Comparison of ENCODE assay signal across 8 mouse cellular contexts in the genomic region with DNA sequence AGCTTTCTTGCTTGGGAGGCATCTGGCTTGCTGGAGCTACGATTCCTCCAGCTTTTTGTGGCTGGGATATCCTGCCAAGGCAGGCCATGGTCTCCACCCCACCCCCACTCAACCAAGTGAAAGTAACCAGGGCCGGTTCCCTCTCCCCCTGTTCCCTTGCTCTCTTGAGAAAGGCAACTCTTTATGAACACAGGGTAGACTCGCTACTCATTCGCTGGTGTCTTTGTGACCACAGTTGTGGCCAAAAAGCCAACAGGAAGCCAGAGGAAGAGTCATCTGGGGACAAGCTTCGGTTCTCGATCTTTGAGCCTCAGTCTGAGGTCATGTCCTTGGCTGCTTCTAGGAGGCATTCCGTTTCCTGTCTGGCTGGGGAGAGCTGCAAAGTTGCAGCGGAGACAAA. TPM values are rescaled to one million over a fixed set of nuclear protein-coding genes. Genes with fewer than 3 reads are reported as not detected.
DNase-seq lines count a peak whose midpoint lies in the region; ATAC-seq and TF ChIP-seq lines count a peak whose summit lies in the region.

No protein-coding gene starts in this region.

- H3K36me3 ChIP-seq in E14TG2a.4 (ENCODE audit: insufficient read depth, low read length), result no peaks in the 10 kb centered on the region
- H3K36me3 ChIP-seq in liver, postnatal 0 days (replicated peaks; ENCODE audit: insufficient read depth, low read length), result no peaks in the 10 kb centered on the region
- no peaks in the 10 kb centered on the region for H3K36me3 ChIP-seq in stomach, embryonic 14.5 days (ENCODE audit: control insufficient read depth, insufficient read depth, low read length)

- H3K27me3 ChIP-seq in E14TG2a.4 (ENCODE audit: insufficient read depth, low read length), result no peaks in the 10 kb centered on the region
- no peaks in the 10 kb centered on the region for H3K27me3 ChIP-seq in liver, postnatal 0 days (ENCODE audit: insufficient read depth, low read length)
- H3K27me3 ChIP-seq in stomach, embryonic 14.5 days (ENCODE audit: control insufficient read depth, insufficient read depth, low read length), result no peaks in the 10 kb centered on the region

- H3K4me3 ChIP-seq in E14TG2a.4 (replicated peaks; ENCODE audit: low read length), result peak overlapping the region; percentile 51
- H3K4me3 ChIP-seq in liver, postnatal 0 days (ENCODE audit: low read depth, low read length), result no peak overlapping the region
- H3K4me3 ChIP-seq in stomach, embryonic 14.5 days (ENCODE audit: low read depth, low read length), result no peak overlapping the region

- WGBS in liver, postnatal 0 days (ENCODE audit: insufficient replicate concordance), result 17% methylated on average over 8 of the region's 8 CpGs
- WGBS in stomach, embryonic 14.5 days, result 50% methylated on average over 8 of the region's 8 CpGs

- H3K4me1 ChIP-seq in E14TG2a.4 (replicated peaks; ENCODE audit: low read depth, low read length), result peaks cover 75% of the 10 kb centered on the region
- peaks cover 9% of the 10 kb centered on the region; the same call in 1 of the 2 replicates for H3K4me1 ChIP-seq in liver, postnatal 0 days (ENCODE audit: insufficient read depth)
- 0 out of 2 replicates have a peak, but pooled peaks cover 5% of the 10 kb centered on the region for H3K4me1 ChIP-seq in stomach, embryonic 14.5 days (ENCODE audit: control insufficient read depth, insufficient read depth, low read length)

- peak; percentile 22 for TF ChIP-seq EP300 in liver, postnatal 0 days (IDR thresholded peaks at IDR 0.05; ENCODE audit: low read depth)

- ATAC-seq in inflammation-experienced regulatory T-cells, adult 6 months, result peak; percentile 56
- ATAC-seq in liver, postnatal 0 days, result peak; percentile 35; the same call in 1 of the 2 replicates
- no peak for ATAC-seq in stomach, embryonic 14.5 days (ENCODE audit: insufficient number of reproducible peaks, insufficient read depth, low FRiP score, low read depth)

- no peak overlapping the region for H3K9ac ChIP-seq in liver, postnatal 0 days (replicated peaks)
- H3K9ac ChIP-seq in stomach, embryonic 14.5 days (replicated peaks; ENCODE audit: low read depth, low read length), result no peak overlapping the region

- H3K27ac ChIP-seq in liver, postnatal 0 days (ENCODE audit: low read depth), result no peak overlapping the region
- peak overlapping the region; percentile 49; the same call in 1 of the 2 replicates for H3K27ac ChIP-seq in stomach, embryonic 14.5 days (ENCODE audit: low read length)

- H3K4me2 ChIP-seq in liver, postnatal 0 days (ENCODE audit: low read depth, low read length), result peak overlapping the region; percentile 47
- no peak overlapping the region for H3K4me2 ChIP-seq in stomach, embryonic 14.5 days (replicated peaks; ENCODE audit: low read depth, low read length)

- TF ChIP-seq CTCF in E14TG2a.4 (conservative IDR thresholded peaks at IDR 0.05; ENCODE audit: low read length), result no peak
- TF ChIP-seq CTCF in liver, postnatal 0 days (IDR thresholded peaks at IDR 0.05; ENCODE audit: low read depth), result no peak

- H3K9me3 ChIP-seq in E14TG2a.4 (ENCODE audit: low read length), result no peaks in the 10 kb centered on the region
- no peaks in the 10 kb centered on the region for H3K9me3 ChIP-seq in liver, postnatal 0 days (ENCODE audit: low read length)
- no peaks in the 10 kb centered on the region for H3K9me3 ChIP-seq in stomach, embryonic 14.5 days (ENCODE audit: control insufficient read depth, low read depth, low read length)

- DNase-seq in 416B (ENCODE audit: low read depth) (peak; percentile 98), MN1 (ENCODE audit: low spot score) (no peak)
- DNase-seq in fibroblast of lung, adult 2 months (ENCODE audit: low read depth), result peak; percentile 76
- DNase-seq in liver, postnatal 0 days, result peak; percentile 35
- no peak for DNase-seq in layer of hippocampus, adult 9-10 months (ENCODE audit: low spot score)

RNA-seq across cellular contexts. Expression of a gene that starts 34.0 kb away (rescaled TPM):
- polyA plus RNA-seq in inflammation-experienced regulatory T-cells, adult 6 months (2017; shearing (Covaris generic)), result 1 to 10 TPM; 2.0 to 6.4 (median 5.2) TPM
- 1.2 and 1.6 TPM in 2 replicates for polyA plus RNA-seq in liver, postnatal 0 days (2015; fragmentation: Nextera tagmentation; extraction: Ambion mirVana)
- 21.7 and 24.9 TPM in 2 replicates for polyA plus RNA-seq in stomach, embryonic 14.5 days (2014; fragmentation: Nextera tagmentation; extraction: Ambion mirVana)

Comparison
In these comparisons a context has a peak if more than half of its experiments do, and no peak if none do; other contexts are left out.
1. DNase-seq: peak in 416B (single experiment), fibroblast of lung, adult 2 months (single experiment) and liver, postnatal 0 days (single experiment); none in MN1 (single experiment) and layer of hippocampus, adult 9-10 months (single experiment).